Mouse (Mus musculus) left cerebral cortex, adult 9 months (tissue): ENCODE measurements at regions not wholly inside any gene's neighbourhood (a gene's known extent, or its start where the extent isn't known, plus 50 kb on each side); places are given as distances from the start of the nearest gene placed in this dataset.

ENCODE experiments used
- DNase-seq, 2 experiments: peaks; one replicate each; pipeline ENCODE4 v3.0.0; 2022; ENCODE audit warnings: low spot score in 2 of 2

DNA sequence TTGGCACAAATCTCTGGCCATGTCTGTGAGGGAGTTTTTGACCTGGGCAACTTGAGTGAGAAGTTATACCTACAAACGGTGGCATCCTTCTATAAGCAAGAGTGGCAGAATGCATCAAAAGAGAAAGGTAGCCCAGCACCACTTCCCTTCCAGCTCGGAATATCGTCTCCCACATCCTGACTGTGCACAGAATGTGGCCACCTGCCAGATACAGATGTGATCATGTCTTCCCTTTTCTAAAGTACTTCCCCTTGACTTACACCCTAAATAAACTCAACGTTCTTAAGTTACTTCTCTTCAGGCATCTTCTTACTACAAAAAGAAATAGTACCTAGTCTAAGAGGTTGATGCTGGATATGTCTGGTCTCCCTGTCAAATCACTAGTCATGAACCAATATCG, 175.2 kb upstream of the 2610001J05Rik start:
- no peak for DNase-seq

DNA sequence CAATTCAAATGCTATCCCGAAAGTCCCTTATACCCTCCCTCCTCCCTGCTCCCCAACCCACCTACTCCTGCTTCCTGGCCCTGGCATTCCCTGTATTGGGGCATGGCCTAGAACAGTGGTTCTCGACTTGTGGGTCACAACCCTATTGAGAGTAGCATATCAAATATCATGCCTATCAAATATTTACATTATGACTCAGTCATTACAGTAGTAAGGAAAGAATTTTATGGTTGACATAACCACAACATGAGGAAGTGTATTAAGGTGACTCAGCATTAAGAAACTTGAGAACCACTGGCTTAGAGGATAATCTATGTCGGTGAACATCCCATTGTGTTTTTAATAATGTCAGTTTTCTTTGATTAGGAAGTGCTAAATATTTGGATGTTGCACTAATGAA, 173.3 kb upstream of the 2610001J05Rik start:
- DNase-seq = no peak

DNA sequence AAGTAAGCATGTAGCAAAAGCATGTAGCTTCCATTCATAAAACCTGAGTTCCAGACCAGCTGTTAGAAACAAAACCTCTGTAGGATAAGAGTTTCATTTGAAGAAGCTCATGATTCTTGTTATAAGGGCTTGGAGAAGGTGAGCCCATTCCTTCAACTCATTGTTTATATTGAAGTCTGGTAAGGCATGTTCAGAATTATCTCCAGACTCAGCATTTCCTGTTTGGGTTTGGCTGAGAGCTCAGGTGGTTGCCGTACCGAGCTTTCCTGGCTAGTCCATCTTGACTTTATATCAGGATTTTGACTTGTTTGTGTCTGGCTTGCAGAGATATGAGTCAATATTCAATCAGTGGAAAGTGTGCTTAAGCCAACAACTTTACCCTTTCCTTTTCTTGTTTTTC, 154.6 kb upstream of the 2610001J05Rik start:
- DNase-seq = no peak

DNA sequence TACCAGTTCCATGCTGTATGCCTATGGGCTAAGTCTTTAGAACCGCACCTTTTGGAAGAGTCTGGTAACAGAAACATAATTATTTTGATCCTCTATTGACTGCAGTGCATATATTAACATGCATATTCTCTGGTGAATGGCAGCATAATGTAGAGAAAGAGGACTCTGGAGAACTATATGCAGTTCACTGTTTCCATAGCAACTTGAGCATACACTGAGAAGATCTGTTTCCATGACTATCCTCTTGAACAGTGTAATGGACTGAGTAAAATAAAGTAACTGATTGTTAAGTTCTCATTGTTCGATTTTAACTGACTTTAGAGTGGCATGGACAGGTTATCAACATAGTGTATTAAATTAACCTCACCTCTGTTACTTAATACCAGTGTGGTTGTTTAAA, 147.6 kb upstream of the 2610001J05Rik start:
- DNase-seq = peak in 1 of 2 experiments; percentile 3

DNA sequence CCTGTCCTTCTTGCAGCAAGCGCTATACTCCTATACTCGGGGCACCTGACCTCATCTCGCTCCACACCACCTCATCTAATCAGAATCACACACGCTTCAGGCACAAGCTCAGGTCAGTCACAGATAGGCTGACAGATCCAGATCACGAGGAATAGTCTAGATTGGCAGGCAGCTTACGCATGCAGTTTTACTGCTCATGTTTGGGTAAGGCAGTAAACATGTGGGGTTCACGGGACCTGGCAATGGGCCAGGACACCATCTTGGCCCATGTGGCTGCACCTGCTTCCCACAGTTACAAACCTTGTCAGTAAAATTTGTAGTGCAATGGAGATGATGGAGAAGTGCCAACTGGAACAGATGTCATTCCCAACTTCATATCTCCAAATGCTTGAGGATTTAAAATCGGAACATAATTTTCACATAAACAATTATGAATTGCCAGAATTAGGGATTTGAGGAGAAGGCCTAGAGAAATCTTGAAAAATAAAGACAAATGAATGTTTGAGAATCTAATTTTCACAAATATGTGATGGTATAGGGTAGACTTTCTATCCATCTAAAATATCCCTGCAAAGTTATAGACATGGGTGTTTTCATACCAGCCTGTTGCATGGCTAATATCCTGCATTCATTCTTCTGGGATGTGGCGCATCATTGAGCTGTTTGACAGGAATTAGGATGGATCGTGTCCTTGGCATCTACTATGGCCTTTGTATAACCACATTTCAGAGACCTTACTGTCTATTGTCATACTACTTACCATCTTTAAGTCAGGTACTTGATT, 111.5 kb upstream of the 2610001J05Rik start:
- DNase-seq = peak; percentile 6 to 37

DNA sequence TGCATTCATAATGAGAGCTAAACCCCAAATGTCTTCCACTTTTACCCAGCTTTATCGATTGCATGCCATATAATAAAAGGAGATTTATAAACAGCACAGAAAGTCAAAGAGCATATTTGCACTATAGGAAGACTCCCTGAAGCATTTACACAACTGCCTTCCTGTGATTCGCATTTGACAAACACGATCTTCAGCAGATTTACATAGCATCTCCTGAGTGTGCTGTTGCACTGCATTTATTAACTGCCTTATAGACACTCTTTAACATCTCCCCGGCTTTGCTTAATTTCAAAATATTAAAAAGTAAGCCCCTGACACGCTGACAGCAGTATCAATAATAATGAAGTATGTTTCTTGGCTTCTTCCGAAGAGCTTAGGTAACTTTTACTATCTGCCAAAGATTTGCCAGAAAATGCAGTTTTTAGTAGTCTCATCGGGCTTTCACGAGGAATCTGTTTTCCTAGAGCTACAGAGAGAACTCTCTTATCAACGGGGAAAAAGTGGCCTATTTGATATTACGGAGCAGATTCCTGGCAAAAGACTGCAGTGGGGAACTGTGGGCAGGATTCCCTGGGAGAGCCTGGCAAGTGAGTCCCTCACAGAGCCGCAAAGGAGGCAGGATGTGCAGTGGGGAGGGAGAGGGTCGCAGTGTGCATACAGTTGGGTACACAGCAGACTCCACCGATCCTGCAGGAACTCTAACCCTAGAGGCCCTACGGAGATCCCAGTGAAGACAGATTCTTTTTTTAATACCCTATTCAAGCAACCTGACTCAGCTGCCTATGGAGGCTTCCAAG, 103.6 kb upstream of the 2610001J05Rik start:
- no peak for DNase-seq

DNA sequence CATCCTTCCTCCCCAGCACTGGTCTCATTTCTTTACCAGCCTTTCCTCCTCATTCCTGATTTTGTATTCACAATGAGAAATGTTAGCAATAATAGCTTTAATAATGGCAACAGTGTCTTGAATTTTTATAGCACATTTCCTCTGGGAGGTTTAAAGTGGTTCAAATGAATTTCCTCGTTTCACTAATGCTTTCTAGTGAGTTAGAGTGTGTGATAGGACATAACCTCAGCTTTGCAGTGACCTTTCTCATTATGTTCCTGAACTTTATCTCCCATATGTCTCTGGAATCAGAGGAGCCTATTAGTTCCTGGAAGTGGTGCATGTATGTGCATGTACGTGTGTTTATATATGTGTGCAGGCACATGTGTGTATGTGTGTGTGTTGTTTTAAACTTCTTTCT, 93.2 kb upstream of the 2610001J05Rik start:
- DNase-seq = no peak

DNA sequence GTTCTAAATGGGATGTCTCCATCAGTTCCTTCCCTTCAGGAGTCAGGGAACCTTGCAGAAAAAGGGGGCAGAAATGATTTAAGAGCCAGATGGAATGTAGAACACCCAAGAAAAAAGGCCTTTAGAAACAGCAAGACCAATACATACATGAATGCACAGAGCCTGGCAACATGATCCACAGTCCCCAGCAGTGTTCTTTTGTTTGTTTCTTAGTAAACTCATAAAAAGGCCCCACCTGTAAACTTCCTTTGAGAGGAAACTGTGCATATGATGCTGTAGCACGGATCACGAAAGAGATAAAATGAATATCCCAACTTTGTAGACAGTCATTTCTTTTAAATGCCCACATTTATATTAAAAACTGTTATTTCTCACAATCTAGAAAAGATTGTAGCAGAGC, 92.7 kb upstream of the 2610001J05Rik start:
- DNase-seq = no peak

DNA sequence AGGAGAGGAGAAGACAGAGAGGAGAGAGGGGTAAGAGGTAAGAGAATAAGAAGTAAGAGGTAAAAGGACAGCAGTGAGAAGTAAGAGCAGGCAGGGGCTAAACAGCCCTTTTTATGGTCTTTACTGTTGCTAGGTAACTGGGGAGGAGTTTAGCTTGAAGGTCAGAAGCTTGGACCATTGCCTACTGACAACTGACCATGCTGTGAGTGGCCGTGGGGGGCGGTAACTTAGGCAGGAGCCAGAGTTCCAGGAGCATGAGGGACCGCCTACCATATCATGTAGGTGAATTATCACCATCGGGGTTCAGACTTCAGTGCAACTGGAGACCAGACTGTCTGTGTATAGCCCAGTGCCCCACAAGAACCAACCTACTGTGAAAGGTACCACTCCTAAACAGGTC, 78.3 kb upstream of the 2610001J05Rik start:
- DNase-seq = no peak

DNA sequence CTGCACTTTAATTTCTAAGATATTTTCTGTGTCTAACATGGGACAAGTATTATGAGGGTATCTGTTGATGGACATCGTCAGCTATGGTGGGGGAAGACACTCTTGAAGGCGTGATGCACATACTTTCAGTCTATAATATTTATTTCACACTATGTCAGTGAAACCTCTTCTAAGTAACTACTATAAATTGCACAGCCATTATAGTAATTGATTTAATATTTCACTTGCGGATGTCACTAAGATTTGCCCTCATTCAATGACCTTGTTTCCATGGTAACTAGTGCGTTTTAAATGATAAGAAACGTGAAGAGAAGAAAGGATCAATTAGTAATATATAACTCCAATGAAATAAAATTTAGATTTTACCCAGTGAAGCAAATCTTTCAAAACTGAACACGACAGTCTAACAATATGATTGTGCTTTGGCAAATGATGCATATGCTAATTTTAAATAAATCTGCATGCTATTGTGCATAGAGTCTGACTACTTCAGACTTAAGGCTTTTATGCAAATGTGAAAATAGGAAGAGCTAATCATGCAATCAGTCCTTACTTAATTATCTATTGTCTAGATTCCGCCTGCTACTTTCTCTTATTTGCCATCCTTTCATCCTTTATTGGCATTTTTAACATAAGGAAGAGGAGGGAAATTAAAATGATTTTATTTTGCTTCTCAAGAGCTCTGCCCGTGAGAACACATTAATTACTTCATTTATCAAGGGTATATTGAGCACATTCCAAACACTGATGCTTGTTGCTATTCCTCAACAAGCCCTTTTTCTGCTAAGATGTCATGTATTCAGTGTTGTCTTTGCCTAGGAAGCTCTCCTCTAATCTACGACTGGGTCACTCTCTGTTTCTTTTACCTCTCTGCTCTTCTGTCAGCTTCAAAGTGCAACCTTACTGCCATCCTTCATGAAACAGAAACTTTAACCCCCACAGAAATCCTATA, 49.8 kb upstream of the 2610001J05Rik start:
- DNase-seq = no peak
